Mouse (Mus musculus) adrenal gland, adult 18-20 months (tissue): ENCODE measurements at regions not wholly inside any gene's neighbourhood (a gene's known extent, or its start where the extent isn't known, plus 50 kb on each side); places are given as distances from the start of the nearest gene placed in this dataset.

Experiments used
- DNase-seq, 2 experiments: peaks; one replicate each; pipeline ENCODE4 v3.0.0; 2021 to 2022; ENCODE audit warnings: low spot score in 2 of 2

GRCm38 (mm10) chr3:19747361-19747760 lies 118.9 kb upstream of the 1700064H15Rik start:
- DNase-seq = no peak

GRCm38 (mm10) chr3:19751946-19752345 lies 123.5 kb upstream of the 1700064H15Rik start:
- peak in 1 of 2 experiments; percentile 18 for DNase-seq

GRCm38 (mm10) chr3:19754011-19754410 lies 125.5 kb upstream of the 1700064H15Rik start:
- no peak for DNase-seq

- DNase-seq = peak in 1 of 2 experiments; percentile 25
Observed at GRCm38 (mm10) chr3:19754636-19755035, 126.2 kb upstream of the 1700064H15Rik start.

- DNase-seq = no peak
Observed at GRCm38 (mm10) chr3:19755136-19755535, 126.7 kb upstream of the 1700064H15Rik start.

- no peak for DNase-seq
Observed at GRCm38 (mm10) chr3:19798543-19799106, 158.2 kb upstream of the Cp start.

GRCm38 (mm10) chr3:19810034-19810433 lies 146.8 kb upstream of the Cp start:
- no peak for DNase-seq

GRCm38 (mm10) chr3:19824904-19825303 lies 131.9 kb upstream of the Cp start:
- no peak for DNase-seq

- no peak for DNase-seq
Observed at GRCm38 (mm10) chr3:19828518-19829246, 128.2 kb upstream of the Cp start.

GRCm38 (mm10) chr3:19829752-19830151 lies 127.1 kb upstream of the Cp start:
- no peak for DNase-seq

GRCm38 (mm10) chr3:19848031-19848735 lies 108.7 kb upstream of the Cp start:
- DNase-seq = no peak

GRCm38 (mm10) chr3:19848736-19849269 lies 108.1 kb upstream of the Cp start:
- no peak for DNase-seq

GRCm38 (mm10) chr3:19882623-19883022 lies 74.2 kb upstream of the Cp start:
- no peak for DNase-seq

- no peak for DNase-seq
Observed at GRCm38 (mm10) chr3:19888405-19888804, 68.4 kb upstream of the Cp start.

GRCm38 (mm10) chr3:19894258-19894629 lies 62.6 kb upstream of the Cp start:
- DNase-seq = no peak

- peak; percentile 93 to 94 for DNase-seq
Observed at GRCm38 (mm10) chr3:19894630-19895578, 62.0 kb upstream of the Cp start.

- no peak for DNase-seq
Observed at GRCm38 (mm10) chr3:19895755-19896154, 61.1 kb upstream of the Cp start.

- DNase-seq = no peak
Observed at GRCm38 (mm10) chr3:19897140-19897539, 59.7 kb upstream of the Cp start.

GRCm38 (mm10) chr3:19902226-19902625 lies 54.6 kb upstream of the Cp start:
- DNase-seq = no peak

- DNase-seq = peak; percentile 24 to 34
Observed at GRCm38 (mm10) chr3:19904446-19905275, 52.2 kb upstream of the Cp start.
